Mouse (Mus musculus): Measurements from ENCODE around the gene Gna11.

Gna11 gene

GRCm38 (mm10) chr10:81565257-81566228 is 20.6 kb upstream of the Gna11 start:
- no peak for DNase-seq (ENCODE audit: low spot score)

GRCm38 (mm10) chr10:81564734-81565133 is 19.7 kb upstream of the Gna11 start:
- DNase-seq (ENCODE audit: low spot score), result peak; percentile 83

- peak; percentile 72 for DNase-seq (ENCODE audit: low spot score)
These were observed 19.2 kb upstream of the Gna11 start for GRCm38 (mm10) chr10:81564216-81564615.

GRCm38 (mm10) chr10:81563481-81563880 is 18.5 kb upstream of the Gna11 start:
- peak; percentile 72 for DNase-seq (ENCODE audit: low spot score)

- DNase-seq (ENCODE audit: low spot score), result no peak
These were observed 17.4 kb upstream of the Gna11 start for GRCm38 (mm10) chr10:81562411-81562810.

- no peak for DNase-seq (ENCODE audit: low spot score)
These were observed 15.9 kb upstream of the Gna11 start for GRCm38 (mm10) chr10:81560719-81561459.

GRCm38 (mm10) chr10:81559627-81560539 is 14.9 kb upstream of the Gna11 start:
- DNase-seq (ENCODE audit: low spot score), result peak; percentile 83

GRCm38 (mm10) chr10:81559163-81559626 is 14.2 kb upstream of the Gna11 start, which contains the start of gene Aes:
TSS of gene Aes (plus strand) at chr10:81559488.
- peak; percentile 97 for DNase-seq (ENCODE audit: low spot score)

- DNase-seq (ENCODE audit: low spot score), result no peak
These were observed 12.5 kb upstream of the Gna11 start for GRCm38 (mm10) chr10:81557491-81557890.

GRCm38 (mm10) chr10:81556282-81556681 is 11.3 kb upstream of the Gna11 start:
- DNase-seq (ENCODE audit: low spot score), result no peak

- no peak for DNase-seq (ENCODE audit: low spot score)
These were observed 9.1 kb upstream of the Gna11 start for GRCm38 (mm10) chr10:81553807-81554755.

- DNase-seq (ENCODE audit: low spot score), result peak; percentile 80
These were observed 8.2 kb upstream of the Gna11 start for GRCm38 (mm10) chr10:81553232-81553631.

GRCm38 (mm10) chr10:81551597-81552102 is 6.7 kb upstream of the Gna11 start:
- peak; percentile 88 for DNase-seq (ENCODE audit: low spot score)

GRCm38 (mm10) chr10:81550257-81550656 is 5.3 kb upstream of the Gna11 start:
- peak; percentile 86 for DNase-seq (ENCODE audit: low spot score)

GRCm38 (mm10) chr10:81548944-81549343 is 4.0 kb upstream of the Gna11 start:
- no peak for DNase-seq (ENCODE audit: low spot score)

GRCm38 (mm10) chr10:81546788-81547571 is 2.0 kb upstream of the Gna11 start:
- DNase-seq (ENCODE audit: low spot score), result no peak

GRCm38 (mm10) chr10:81546332-81546731 is 1.3 kb upstream of the Gna11 start:
- no peak for DNase-seq (ENCODE audit: low spot score)

GRCm38 (mm10) chr10:81544296-81545160 is 462 bp downstream of the Gna11 start:
- no peak for DNase-seq (ENCODE audit: low spot score)

Measured in testis, postnatal 10 days (tissue).